Mouse (Mus musculus) limb, embryonic 15.5 days (tissue): Measurements from ENCODE around the gene Sema3a. TPM values are rescaled to one million over a fixed set of nuclear protein-coding genes. Genes with fewer than 3 reads are reported as not detected.
"Not testable (repeated sequence)": the region's sequence is repeated elsewhere in the genome, so short reads cannot be mapped to it uniquely, and the experiment has no call there.

Source experiments
- ATAC-seq: fragments of 200-750 bp; cut with Nextera tagmentation; 2 replicates; pipeline ENCODE4 v1.8.0; 2017; ENCODE audit warnings: low read depth, moderate TSS enrichment; ENCODE audit not compliant: insufficient number of reproducible peaks, low FRiP score, low TSS enrichment
- H3K27ac ChIP-seq: fragments of 300-500 bp; sonication (generic); 2 replicates; pipeline ENCODE4 v1.5.1; 2015; ENCODE audit warnings: moderate library complexity, mild to moderate bottlenecking, inconsistent platforms
- H3K27me3 ChIP-seq: fragments of 300-500 bp; sonication (generic); 2 replicates; pipeline ENCODE4 v1.6.1; 2015; ENCODE audit warnings: inconsistent platforms
- H3K36me3 ChIP-seq: fragments of 300-500 bp; sonication (generic); 2 replicates; pipeline ENCODE4 v1.6.1; 2015; ENCODE audit warnings: inconsistent platforms
- H3K4me1 ChIP-seq: fragments of 300-500 bp; sonication (generic); 2 replicates; pipeline ENCODE4 v1.6.1; 2015; ENCODE audit warnings: inconsistent platforms
- H3K4me2 ChIP-seq: fragments of 300-500 bp; sonication (generic); 2 replicates; pipeline ENCODE4 v1.6.1; 2015; ENCODE audit warnings: mild to moderate bottlenecking, inconsistent platforms
- H3K4me3 ChIP-seq: fragments of 300-500 bp; sonication (generic); 2 replicates; pipeline ENCODE4 v1.5.1; 2015; ENCODE audit warnings: mild to moderate bottlenecking, inconsistent platforms
- H3K9ac ChIP-seq: fragments of 300-500 bp; sonication (generic); 2 replicates; pipeline ENCODE4 v1.6.1; 2015; ENCODE audit warnings: inconsistent platforms
- H3K9me3 ChIP-seq: fragments of 300-500 bp; sonication (generic); 2 replicates; pipeline ENCODE4 v1.6.1; 2016; ENCODE audit warnings: inconsistent platforms
- WGBS: fragments of 180-500 bp; shearing (Covaris S2); methylation state at CpG from one replicate; pipeline ENCODE4 v1.1.7; 2015; 5-methylcytosine and 5-hydroxymethylcytosine counted together
- polyA plus RNA-seq: library from polyadenylated mRNA; unstranded; fragments of >200 nt; fragmentation: Nextera tagmentation; extraction: Ambion mirVana; gene quantifications from 2 replicates; pipeline ENCODE4 v1.2.1, GENCODE M21; 2015

Sema3a gene
- polyA plus RNA-seq, 1 experiment from 2014 or later: 44.2 TPM

- H3K36me3 ChIP-seq: no peaks in the 10 kb centered on the region
- no peak overlapping the region for H3K9ac ChIP-seq
- no peak for ATAC-seq
- no peaks in the 10 kb centered on the region for H3K9me3 ChIP-seq
- H3K4me2 ChIP-seq: no peak overlapping the region
- WGBS: 31% methylated on average over 3 of the region's 3 CpGs
- no peak overlapping the region for H3K27ac ChIP-seq
- no peak overlapping the region for H3K4me3 ChIP-seq
- no peaks in the 10 kb centered on the region for H3K27me3 ChIP-seq
- no peaks in the 10 kb centered on the region for H3K4me1 ChIP-seq
Measured at GRCm38 (mm10) chr5:13432574-13432973, 307.4 kb downstream of the Sema3a start.

DNA sequence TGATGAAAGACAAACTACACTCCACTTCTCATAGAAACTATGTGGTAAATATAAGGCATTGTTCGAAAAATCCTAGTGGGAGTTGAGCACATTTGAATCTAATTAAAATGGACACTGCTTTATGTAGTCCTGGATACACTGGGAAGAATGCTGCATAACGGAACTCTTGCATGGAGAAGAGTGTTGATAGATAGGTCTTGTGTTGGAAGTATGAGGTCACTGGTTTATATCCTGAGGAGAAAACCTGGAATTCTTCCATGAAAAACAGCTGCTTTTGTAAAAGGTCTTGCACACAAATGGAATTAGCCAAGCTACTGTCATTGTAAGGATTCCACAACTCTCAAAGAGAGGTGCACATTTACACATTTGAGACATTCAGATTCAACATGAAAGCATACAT lies 308.1 kb downstream of the Sema3a start:
- 71% methylated on average over 2 of the region's 2 CpGs for WGBS
- Histone ChIP-seq H3K27me3 (no peaks in the 10 kb centered on the region), H3K4me2 (no peak overlapping the region), H3K4me3 (no peak overlapping the region), H3K27ac (no peak overlapping the region), H3K9me3 (no peaks in the 10 kb centered on the region), H3K36me3 (no peaks in the 10 kb centered on the region), H3K4me1 (no peaks in the 10 kb centered on the region), H3K9ac (no peak overlapping the region)
- no peak for ATAC-seq

DNA sequence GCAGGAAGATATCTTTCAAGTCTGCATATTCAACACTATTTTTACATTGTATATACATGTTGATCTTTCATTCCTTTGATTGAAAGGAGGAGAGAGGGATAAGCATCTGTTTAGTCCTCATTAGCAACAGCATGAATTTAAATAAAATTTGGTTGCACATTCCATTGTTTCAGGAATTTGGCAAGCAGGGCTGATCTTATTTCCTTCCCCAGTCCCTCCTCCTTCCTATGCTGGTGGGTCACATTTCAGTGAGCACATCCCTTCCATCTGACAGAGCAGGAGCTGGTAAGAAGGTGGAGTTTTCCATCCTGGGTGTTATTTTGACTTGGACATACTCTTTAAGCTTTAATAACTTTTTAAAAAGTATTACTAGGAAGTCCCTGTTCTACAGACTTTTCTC lies 315.9 kb downstream of the Sema3a start:
- H3K4me2 ChIP-seq: no peak overlapping the region
- no peaks in the 10 kb centered on the region for H3K27me3 ChIP-seq
- no peak overlapping the region for H3K27ac ChIP-seq
- no peak overlapping the region for H3K4me3 ChIP-seq
- no peaks in the 10 kb centered on the region for H3K36me3 ChIP-seq
- H3K4me1 ChIP-seq: no peaks in the 10 kb centered on the region
- no peak for ATAC-seq
- no peak overlapping the region for H3K9ac ChIP-seq
- H3K9me3 ChIP-seq: no peaks in the 10 kb centered on the region

DNA sequence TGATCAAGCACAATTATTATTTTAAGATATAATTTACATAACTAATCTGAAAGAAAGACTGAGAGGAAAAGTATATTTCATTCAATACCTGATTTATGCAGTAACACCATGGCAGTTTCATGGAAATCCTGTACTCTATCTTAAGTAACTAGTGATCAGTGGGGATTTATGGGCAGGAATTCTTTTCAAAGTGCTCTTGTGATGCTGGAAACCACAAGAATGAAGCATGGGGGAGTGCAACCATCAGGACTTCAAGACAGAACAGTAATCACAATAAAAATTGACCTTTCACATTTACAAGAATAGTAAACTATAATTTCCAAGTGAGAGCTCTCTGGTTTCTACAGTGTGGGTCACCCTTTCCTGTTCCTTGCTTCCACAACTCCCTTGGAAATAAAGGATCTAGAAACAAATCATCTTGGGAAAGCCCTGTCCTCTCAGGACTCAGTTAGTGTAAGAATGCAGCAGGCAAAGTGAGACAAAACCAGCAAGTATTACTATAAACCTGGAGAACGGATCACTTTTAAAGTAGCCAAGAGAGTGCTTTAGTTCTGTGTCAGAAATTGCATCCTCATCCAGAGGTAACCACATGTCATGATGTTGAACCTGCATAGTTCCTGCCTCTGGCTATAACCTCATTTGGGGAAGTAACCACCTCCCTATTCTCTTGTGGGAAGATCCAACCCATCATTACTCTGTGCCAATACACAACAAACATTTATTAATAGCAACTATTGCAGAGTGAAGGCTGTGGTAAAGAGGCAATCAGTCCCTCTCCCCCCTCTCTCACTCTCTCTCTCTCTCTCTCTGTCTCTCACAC lies 335.2 kb downstream of the Sema3a start:
- Histone ChIP-seq H3K4me3 (no peak overlapping the region), H3K4me1 (no peaks in the 10 kb centered on the region), H3K9me3 (no peaks in the 10 kb centered on the region), H3K27ac (no peak overlapping the region), H3K27me3 (no peaks in the 10 kb centered on the region), H3K4me2 (no peak overlapping the region), H3K9ac (no peak overlapping the region), H3K36me3 (no peaks in the 10 kb centered on the region)
- WGBS: 42% methylated on average over 1 of the region's 1 CpGs
- ATAC-seq: no peak

DNA sequence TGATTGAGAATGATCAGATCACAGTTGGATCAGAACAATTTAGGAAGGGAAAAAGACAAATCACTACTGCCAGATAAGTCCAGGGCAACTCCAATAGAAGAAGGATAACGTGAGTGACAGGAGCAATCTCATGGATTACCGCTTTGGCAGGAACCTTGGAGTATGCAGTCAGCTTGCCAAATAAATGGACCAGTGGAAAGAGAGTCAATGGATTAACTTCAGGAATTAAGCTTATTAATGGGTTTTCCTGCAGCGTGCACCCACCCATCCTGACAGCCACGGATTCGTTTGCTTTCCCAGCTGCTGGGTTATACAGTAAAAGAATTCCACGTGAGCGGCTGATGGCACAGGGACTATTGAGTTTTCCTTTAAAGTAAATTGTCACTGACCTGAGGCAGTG lies 343.6 kb downstream of the Sema3a start:
- no peaks in the 10 kb centered on the region for H3K27me3 ChIP-seq
- 57% methylated on average over 7 of the region's 7 CpGs for WGBS

GRCm38 (mm10) chr5:13469401-13469800 lies 344.2 kb downstream of the Sema3a start:
- 74% methylated on average over 5 of the region's 5 CpGs for WGBS
- H3K4me3 ChIP-seq: no peak overlapping the region
- ATAC-seq: no peak
- 0 out of 2 replicates have a peak, but pooled peaks cover 3% of the 10 kb centered on the region for H3K36me3 ChIP-seq
- H3K4me2 ChIP-seq: no peak overlapping the region
- no peaks in the 10 kb centered on the region for H3K27me3 ChIP-seq
- no peaks in the 10 kb centered on the region for H3K9me3 ChIP-seq
- H3K27ac ChIP-seq: peak overlapping the region; percentile 71
- H3K4me1 ChIP-seq: peaks cover 18% of the 10 kb centered on the region
- no peak overlapping the region for H3K9ac ChIP-seq

More for the DNA sequence above, 343.6 kb downstream of the Sema3a start:
- H3K36me3 ChIP-seq: no peaks in the 10 kb centered on the region
- H3K9ac ChIP-seq: no peak overlapping the region
- peaks cover 18% of the 10 kb centered on the region for H3K4me1 ChIP-seq
- H3K4me2 ChIP-seq: no peak overlapping the region
- ATAC-seq: no peak
- no peaks in the 10 kb centered on the region for H3K9me3 ChIP-seq
- no peak overlapping the region; the same call in 1 of the 2 replicates for H3K27ac ChIP-seq
- no peak overlapping the region for H3K4me3 ChIP-seq

GRCm38 (mm10) chr5:13470057-13470905 lies 345.1 kb downstream of the Sema3a start:
- Histone ChIP-seq H3K4me1 (peaks cover 18% of the 10 kb centered on the region), H3K9me3 (no peaks in the 10 kb centered on the region), H3K4me2 (no peak overlapping the region), H3K27ac (peak overlapping the region; percentile 78), H3K36me3 (0 out of 2 replicates have a peak, but pooled peaks cover 3% of the 10 kb centered on the region), H3K9ac (no peak overlapping the region), H3K27me3 (no peaks in the 10 kb centered on the region), H3K4me3 (no peak overlapping the region)
- 22% methylated on average over 7 of the region's 7 CpGs for WGBS
- peak; percentile 72; the same call in 1 of the 2 replicates for ATAC-seq

DNA sequence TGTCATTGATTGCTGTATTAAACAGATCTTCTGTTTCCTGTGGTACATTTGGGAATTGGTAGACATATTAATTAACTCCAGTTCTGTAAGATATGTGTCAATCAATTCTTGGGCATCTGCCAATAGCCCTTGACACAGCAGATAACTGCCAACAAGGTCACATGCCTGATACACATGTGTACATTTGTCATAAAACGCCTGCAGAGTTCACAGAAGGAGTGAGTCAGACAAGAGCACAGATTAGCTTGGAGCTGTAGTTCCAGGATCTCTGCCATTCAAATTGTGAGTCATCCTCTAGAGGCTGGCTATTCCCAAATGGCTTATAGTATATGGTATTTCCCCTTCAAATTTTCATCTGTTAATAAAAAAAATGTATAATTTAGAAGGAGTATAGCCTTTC lies 352.4 kb downstream of the Sema3a start:
- H3K27me3 ChIP-seq: no peaks in the 10 kb centered on the region

GRCm38 (mm10) chr5:13488671-13489070 lies 363.5 kb downstream of the Sema3a start:
- H3K9ac ChIP-seq: no peak overlapping the region
- H3K27me3 ChIP-seq: no peaks in the 10 kb centered on the region
- no peaks in the 10 kb centered on the region for H3K36me3 ChIP-seq
- ATAC-seq: no peak
- 43% methylated on average over 2 of the region's 2 CpGs for WGBS
- no peak overlapping the region for H3K4me3 ChIP-seq
- no peaks in the 10 kb centered on the region for H3K4me1 ChIP-seq
- H3K27ac ChIP-seq: no peak overlapping the region
- H3K9me3 ChIP-seq: no peaks in the 10 kb centered on the region
- H3K4me2 ChIP-seq: no peak overlapping the region

More for the DNA sequence above, 352.4 kb downstream of the Sema3a start:
- H3K9me3 ChIP-seq: no peaks in the 10 kb centered on the region
- no peak for ATAC-seq
- no peak overlapping the region for H3K4me3 ChIP-seq
- WGBS: 41% methylated on average over 1 of the region's 1 CpGs
- H3K9ac ChIP-seq: no peak overlapping the region
- no peak overlapping the region for H3K27ac ChIP-seq
- no peaks in the 10 kb centered on the region for H3K4me1 ChIP-seq
- no peak overlapping the region for H3K4me2 ChIP-seq
- 0 out of 2 replicates have a peak, but pooled peaks cover 3% of the 10 kb centered on the region for H3K36me3 ChIP-seq

GRCm38 (mm10) chr5:13495967-13496366 lies 370.8 kb downstream of the Sema3a start:
- H3K9ac ChIP-seq, H3K27me3 ChIP-seq, H3K27ac ChIP-seq, H3K4me2 ChIP-seq, H3K4me1 ChIP-seq, H3K4me3 ChIP-seq, H3K9me3 ChIP-seq, H3K36me3 ChIP-seq, ATAC-seq: not testable (repeated sequence)
- WGBS: 56% methylated on average over 3 of the region's 3 CpGs

DNA sequence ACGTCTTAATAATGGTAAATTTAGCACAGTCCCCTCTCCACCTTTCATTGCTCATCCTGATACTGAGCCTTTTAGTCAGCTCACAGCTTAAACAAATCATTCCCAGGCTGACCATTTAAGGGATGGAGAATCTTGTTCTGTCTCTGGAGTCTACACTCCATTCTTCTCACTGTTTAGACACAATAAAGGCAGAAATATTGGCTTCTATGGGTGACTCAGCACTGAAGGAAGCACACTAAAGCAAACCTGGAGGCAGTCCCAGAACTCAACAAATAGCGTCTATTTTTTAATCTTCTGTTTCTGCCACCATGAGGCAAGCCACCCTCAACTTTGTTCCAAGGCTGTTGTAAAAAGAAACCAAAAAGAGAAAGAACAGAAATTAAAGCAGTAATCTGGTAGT lies 374.6 kb downstream of the Sema3a start:
- ATAC-seq: no peak
- Histone ChIP-seq H3K4me2 (no peak overlapping the region), H3K27me3 (no peaks in the 10 kb centered on the region), H3K27ac (no peak overlapping the region), H3K9me3 (no peaks in the 10 kb centered on the region), H3K4me3 (no peak overlapping the region), H3K36me3 (no peaks in the 10 kb centered on the region), H3K4me1 (no peaks in the 10 kb centered on the region), H3K9ac (no peak overlapping the region)
- 64% methylated on average over 2 of the region's 2 CpGs for WGBS
